Mouse (Mus musculus): Measurements from ENCODE around the gene Pnma1.
A peak's percentile ranks its signal among the peaks of the same experiment; 100 is the strongest.

Gene Pnma1

DNA sequence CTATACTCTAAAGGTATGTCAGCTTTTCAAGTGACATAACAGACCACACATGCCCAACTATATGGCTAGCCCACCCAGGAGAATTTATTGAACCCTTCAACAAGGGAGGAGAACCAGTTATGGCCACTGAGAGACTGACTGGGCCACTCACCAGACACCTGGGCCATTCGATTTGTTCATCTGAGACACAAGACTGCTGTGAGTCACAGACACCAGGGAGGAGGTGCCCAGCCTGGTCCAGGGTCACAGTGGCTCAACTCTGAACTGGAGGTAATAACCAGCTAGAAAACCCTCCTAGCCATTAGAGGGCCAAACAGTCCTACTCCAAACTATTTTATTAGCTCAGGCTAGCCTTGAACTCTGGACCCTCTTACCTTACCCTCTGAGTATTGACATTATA is 29.8 kb upstream of the Pnma1 start:
- peak; percentile 87 for DNase-seq

DNA sequence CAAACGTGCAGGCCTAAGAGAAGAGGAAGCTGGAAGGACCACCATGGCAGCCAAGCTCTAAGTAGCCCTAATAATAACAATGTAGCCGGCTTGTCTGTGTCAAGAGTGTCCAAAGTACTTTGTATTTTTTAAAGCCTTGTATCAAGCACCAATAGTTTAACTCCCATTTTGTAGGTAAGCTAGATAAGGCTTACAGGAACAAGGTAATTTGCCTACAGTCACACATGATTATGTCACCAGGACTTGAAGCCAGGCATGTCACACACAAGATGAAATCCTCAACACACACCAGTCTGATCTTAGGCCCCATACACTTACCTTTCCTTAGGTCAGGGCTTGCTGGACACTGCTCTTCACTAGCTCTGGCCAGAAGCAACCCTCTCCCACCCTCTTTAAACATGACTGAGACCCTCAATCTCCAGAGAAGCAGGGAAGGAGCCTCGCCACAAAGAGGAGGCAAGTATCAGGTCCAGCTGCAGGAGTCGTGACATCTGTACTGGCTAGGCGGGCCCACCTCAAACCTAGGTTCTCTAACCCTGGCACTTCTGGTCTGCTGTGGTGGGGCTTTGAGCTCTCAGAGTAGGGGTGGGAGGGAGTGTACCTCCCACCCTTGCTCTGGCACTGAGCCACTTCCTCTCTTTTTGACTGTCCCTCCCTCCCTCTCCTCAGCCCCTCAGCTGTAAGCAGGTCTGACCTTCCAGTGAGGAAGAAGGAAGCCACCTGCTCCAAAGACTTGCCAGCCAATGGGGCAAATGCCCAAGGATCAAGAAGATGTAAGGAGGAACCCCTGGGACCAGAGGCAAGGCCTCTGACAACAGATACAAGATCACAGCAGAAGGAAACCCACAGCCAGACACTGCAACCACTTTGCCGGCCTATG is 28.8 kb upstream of the Pnma1 start:
- DNase-seq = peak; percentile 93

DNA sequence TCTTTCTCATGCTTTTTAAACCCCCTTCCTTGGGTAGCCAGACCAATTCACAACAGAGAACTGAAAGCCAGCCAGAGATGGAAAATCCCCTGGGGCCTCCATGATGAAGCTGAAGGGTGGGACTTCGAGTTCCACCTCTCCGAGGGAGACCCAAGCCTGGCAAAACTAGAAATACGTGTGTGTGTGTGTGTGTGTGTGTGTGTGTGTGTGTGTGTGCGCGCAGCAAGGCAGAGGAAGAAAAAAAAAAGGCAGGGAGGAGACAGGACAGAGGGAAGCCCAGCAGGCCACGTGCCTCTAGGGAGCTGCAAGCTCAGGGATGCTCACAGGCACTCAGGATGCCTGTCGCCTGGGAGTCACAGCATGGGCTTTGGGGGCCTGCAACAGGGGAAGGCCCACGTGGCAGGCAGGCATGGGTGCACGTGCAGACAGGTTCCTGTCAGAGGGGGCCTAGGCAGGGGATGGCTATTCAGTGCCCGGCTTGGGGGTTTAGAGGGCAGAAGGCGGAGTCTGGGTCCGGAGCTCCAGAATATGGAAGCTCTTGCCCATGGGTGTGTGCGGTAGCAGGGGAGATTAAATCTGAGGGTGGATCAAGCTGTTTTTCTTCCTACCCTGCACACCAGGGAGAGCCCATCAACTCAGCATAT is 28.0 kb upstream of the Pnma1 start:
- peak; percentile 97 for DNase-seq

DNA sequence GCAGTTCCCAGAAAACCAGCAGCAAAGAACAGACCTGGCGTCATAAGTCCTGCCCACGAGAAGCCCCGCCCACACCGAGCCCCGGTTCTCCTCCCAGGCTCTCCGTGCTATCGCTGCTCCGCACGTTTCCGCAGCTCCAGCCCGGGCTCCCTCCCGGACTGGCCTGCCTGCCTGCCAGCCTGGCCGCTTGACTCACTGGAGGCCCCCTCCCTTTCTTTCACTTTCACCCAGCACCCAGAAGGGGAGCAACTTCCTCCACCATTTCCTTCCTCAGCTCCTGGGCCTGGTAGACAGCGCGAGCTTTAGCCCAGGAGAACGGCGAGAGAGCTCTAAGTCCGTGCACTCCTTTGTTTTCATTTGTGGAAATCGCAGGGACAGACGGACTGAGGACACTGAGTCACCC is 27.4 kb upstream of the Pnma1 start:
- peak; percentile 100 for DNase-seq

DNA sequence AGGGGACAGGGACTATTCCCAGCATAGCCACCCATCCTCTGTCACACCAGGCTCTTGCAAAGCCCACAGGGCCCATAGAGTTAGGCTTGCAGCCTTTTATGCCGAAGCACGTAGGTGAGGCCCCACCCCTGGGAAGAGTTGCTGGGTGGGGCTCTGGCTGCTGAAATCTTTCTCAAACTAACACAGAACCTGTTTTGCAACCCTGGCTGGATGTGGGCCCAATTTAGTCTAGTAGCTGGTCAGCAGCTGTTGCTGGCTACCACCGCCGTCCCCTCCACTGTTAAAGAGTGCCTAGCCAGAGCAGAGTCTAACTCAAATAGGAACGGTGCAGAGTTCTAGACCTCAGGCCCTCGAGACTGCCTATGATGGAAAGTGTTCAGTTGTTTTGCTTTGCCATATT is 26.6 kb upstream of the Pnma1 start:
- DNase-seq = peak; percentile 98

- DNase-seq = peak; percentile 98
These were observed 26.0 kb upstream of the Pnma1 start for GRCm38 (mm10) chr12:84174190-84174811.

DNA sequence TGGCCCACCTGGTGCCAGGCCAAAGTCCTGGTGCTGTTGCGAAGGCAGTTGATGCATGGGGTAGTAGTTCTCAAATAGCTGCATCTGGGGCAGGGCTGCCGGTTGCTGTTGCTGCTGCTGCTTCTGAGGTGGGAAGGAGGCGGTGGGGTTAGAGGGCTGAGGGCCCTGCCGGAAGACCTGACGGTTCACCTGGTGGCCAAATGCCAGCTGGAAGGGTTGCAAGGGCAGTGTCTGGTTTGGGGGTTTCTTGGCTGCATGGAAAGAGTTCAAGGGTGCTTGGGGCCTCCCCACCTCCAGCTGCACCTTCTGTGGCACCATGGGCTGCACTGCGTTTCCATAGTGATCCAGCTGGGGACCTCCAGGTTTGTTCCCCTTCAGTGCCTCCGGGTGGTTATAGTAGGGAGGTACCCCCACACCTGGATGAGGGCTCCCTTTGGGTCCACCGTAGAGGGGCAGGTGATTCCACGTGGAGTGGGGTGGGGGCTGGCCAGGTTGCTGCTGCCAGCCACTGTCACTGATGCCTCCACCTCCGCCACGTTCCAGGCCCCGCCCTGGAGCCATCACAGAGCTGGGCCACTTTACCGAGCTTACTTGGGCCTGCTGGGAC is 25.1 kb upstream of the Pnma1 start:
- peak; percentile 94 for DNase-seq

- DNase-seq = peak; percentile 94
These were observed 24.6 kb upstream of the Pnma1 start for GRCm38 (mm10) chr12:84172862-84173261.

- DNase-seq = no peak
These were observed 23.9 kb upstream of the Pnma1 start for GRCm38 (mm10) chr12:84172216-84172615.

GRCm38 (mm10) chr12:84170610-84171009 is 22.3 kb upstream of the Pnma1 start:
- no peak for DNase-seq

- DNase-seq = peak; percentile 91
These were observed 17.5 kb upstream of the Pnma1 start for GRCm38 (mm10) chr12:84165631-84166373.

GRCm38 (mm10) chr12:84163586-84164110 is 15.4 kb upstream of the Pnma1 start:
- peak; percentile 88 for DNase-seq

DNA sequence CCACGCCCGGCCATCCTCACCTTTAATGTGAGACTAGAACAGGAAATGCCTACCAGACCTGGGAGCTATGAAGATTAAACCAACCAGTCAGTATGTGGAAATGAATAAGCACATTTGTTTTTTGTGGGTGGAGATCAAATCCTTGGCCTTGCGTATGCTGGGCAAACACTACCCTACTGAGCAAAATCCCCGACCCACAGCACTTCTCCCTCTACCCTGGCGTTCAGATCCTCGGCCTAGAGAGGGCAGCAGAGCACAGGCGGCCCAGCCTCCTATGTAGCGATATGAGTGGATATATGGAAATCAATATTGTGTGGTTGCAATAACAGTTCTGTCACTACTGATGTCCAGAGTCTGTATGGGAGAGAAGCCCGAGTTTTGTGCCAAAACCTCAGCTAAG is 14.8 kb upstream of the Pnma1 start:
- DNase-seq = peak; percentile 90

DNA sequence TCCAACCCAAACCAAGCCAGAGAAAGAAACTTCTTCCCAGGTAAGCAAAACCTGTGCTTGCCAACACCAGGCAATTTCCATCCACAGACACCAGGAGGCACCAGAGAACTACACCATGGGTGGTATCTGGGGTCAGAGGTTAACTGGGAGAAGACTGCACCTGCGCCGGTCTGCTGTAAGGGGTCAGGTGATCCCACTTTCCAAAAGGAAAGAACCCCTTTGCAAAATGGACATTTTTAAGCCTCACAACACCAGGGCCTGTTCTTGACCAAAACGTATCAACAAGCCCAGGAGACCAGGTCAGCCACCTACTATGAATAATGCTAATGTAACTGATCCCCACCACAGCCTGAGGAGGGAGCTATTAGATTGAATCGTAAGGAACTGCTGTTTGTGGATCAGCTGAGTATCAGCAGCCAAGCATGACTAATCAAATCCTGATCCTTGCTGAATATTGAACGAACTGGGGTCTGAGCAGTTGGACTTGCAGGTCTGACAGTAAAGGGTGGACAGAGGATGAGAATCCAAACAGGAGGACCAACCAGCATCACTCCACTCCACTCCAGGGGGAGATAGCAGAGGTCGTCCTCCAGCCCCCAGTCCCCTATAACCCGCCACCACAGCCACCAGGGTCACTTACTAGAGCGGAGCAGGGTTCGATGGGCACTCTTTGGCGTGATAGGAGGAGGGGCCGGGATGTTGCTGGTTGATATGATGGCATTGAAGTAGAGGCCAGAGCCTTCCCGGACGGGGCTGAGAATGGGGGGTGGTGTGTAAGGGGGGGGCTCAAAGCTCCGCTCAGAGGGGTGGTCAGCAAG is 13.5 kb upstream of the Pnma1 start:
- peak; percentile 90 for DNase-seq

- DNase-seq = peak; percentile 91
These were observed 12.8 kb upstream of the Pnma1 start for GRCm38 (mm10) chr12:84161116-84161515.

DNA sequence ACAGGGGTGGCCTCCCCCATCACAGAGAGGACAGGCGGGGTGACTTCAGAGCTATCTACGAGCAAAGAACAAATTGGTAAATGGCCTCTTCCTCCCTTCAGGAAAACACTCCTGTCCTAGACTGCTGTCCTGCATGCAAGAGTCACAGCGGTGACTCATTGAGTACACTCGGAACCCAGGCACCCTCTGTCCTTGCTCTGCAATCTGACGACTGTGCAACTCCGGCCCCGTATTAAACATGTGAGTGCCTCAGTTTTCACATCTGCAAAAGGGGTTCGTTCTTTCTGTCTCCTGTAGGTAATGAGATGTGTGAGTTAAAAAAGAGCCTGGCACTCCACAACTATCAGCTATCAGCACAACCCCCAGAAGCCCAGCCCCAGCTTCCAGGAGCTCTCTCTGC is 12.2 kb upstream of the Pnma1 start:
- peak; percentile 83 for DNase-seq

DNA sequence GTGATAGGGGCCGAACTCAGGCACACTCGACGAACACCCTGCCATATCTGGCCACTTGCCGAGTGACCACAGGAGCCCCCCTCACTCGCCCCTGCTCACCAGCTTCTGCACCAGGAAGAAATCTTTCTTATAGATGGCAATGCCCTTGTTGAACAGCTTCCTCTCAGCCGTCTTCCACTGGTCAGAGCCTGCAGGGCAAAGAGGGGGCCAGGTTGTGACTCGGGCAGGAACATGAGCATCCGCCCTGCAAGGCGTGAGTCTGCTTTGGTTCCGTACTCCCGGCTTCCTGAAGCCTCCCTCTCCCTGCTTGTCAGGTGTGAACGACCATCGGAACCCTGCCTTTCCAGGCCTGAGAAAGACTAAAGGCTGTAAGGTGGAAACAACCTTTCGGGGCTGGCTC is 9.9 kb upstream of the Pnma1 start:
- DNase-seq = peak; percentile 86

GRCm38 (mm10) chr12:84156210-84156609 is 7.9 kb upstream of the Pnma1 start:
- peak; percentile 75 for DNase-seq

DNA sequence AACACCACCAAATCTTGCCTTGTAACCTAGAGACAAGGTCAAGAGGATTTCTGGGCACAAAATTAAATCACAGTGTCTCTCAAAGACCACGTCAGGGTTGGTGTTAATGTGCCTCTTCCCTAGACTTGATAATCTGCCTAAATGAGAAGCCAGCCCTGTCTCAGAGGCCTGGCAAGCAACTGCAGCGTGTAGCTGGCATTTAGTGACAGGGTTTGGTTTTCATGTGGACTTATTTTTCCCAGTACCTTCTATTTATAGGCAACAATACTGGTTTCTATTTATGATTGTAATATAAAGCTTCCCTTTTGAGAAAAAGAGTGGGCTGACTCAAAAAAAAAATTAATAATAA is 7.2 kb upstream of the Pnma1 start:
- peak; percentile 91 for DNase-seq

DNA sequence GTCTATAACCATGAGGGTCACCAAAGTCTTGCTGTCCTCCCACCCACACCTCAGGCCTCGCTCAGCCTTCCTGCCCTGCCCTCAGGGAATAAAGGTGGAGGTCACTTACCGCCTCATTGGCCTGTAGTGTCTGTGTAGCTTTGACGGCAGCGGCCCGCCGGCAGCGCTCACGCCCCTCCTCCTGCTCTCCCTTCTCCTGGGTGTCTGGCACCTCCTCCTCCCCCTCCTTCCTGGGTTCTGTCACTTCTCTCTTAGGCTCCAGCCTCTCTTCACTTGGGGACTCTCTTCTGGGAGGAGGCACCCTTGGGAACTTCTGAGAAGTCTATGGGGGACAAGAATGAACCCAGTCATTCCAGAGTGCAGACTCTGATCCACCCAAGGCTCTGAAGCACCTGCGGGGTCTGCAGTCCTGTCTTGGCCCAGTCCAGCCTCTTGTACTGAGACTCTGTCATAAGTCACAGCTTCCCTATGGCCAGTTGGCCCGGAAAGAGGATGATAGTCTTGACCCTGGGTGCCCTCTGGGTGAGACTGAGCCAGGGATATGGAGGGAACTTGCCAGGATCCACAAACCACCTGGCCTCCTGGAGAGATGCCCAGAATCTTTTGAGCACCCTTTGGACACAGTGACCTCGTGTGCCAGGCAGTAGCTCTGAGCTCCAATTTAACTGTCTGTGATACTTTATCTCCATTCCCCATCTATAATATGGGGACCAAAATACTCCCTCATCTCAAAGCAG is 6.7 kb upstream of the Pnma1 start:
- DNase-seq = peak; percentile 97

DNA sequence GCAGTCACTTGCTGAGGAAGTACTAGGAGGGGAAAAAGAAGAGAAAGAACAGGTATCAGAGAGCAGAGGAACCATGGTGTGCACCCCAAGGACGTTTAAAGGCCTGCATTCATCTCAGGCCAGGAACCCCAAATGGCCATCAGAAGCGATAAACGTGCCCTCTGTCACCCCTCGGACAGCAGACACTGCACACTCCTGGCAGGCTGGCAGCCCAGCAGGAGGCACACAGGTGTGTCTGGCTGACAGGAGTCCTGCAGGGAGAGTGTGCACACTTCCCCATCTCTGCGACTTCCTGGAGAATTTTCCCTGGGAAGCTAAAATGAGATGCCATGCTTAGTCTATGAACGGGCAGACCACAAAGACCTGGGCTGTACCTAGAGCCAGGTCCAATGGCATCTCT is 5.1 kb upstream of the Pnma1 start:
- DNase-seq = peak; percentile 87

Data from heart, adult 11 months (tissue).